ENCODE assay signal across 7 mouse cellular contexts in genomic region chr2:38099120-38099773, GRCm38 (mm10).
A peak's percentile ranks its signal among the peaks of the same experiment; 100 is the strongest.
DNase-seq lines count a peak whose midpoint lies in the region; ATAC-seq lines count a peak whose summit lies in the region.

No protein-coding gene starts in this region.

- peak; percentile 41 for DNase-seq in layer of hippocampus, adult 11-12 months (ENCODE audit: low spot score)
- no peak for DNase-seq in layer of hippocampus, postnatal 36 days
- peak; percentile 40 to 52 for DNase-seq in cerebellum, postnatal 10 days
- DNase-seq in kidney, adult 9 months: peak; percentile 41
- DNase-seq in ovary, postnatal 14 days (ENCODE audit: low spot score): peak; percentile 23
- no peak for DNase-seq in thymus, postnatal 0 days (ENCODE audit: low spot score)

- no peak for ATAC-seq in erythroid progenitor cell, adult 5-6 weeks (replicated peaks; ENCODE audit: low FRiP score, poor library complexity, severe bottlenecking)

Comparison
In these comparisons a context has a peak if more than half of its experiments do, and no peak if none do; other contexts are left out.
1. DNase-seq: peak in layer of hippocampus, adult 11-12 months (single experiment), cerebellum, postnatal 10 days (2 of 2), kidney, adult 9 months (single experiment) and ovary, postnatal 14 days (single experiment); none in layer of hippocampus, postnatal 36 days (0 of 2) and thymus, postnatal 0 days (single experiment).